Mouse (Mus musculus) E14TG2a.4 (cell line): ENCODE data around the gene Plxnd1.

Source experiments
- CTCF ChIP-seq: conservative IDR thresholded peaks from 2 replicates; pipeline ENCODE4 v1.5.1; 2014; ENCODE audit warnings: low read length
- NANOG ChIP-seq: IDR thresholded peaks from 2 replicates; pipeline ENCODE4 v1.6.1; 2014; ENCODE audit warnings: borderline replicate concordance, low read length, mixed read lengths

DNA sequence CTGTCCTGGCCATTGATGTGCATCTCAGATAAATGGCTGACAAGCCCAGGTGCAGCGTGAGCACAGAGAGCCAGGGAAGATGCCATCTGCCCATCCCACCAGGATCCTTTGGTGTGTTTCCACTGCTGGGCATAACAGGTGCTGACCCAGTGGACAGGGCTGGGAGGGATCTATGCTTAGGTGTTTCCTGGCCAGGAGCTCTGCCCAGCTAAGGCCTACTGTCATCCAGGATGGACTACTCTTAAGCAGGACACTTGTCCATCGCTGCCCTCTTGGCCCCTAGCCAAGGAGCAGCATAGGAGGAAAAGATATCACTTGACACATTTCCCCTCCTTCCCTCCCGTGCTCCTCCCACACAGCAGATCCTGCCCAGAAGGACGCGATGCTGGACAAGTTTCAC, 78.2 kb downstream of the Plxnd1 start:
- TF ChIP-seq CTCF = no peak
- no peak for TF ChIP-seq NANOG
